Mouse (Mus musculus) liver, adult 2 months (tissue): Measurements from ENCODE around the gene Adamts17.

Experiments used
- CTCF ChIP-seq: fragments of 200-500 bp; IDR thresholded peaks from 2 replicates; pipeline ENCODE4 v1.5.1; 2011; ENCODE audit warnings: low read depth, low read length, control low read depth
- POLR2A ChIP-seq: fragments of 200-500 bp; IDR thresholded peaks from 2 replicates; pipeline ENCODE4 v1.6.1; 2011; ENCODE audit warnings: low read length, control low read depth; ENCODE audit not compliant: insufficient read depth; ENCODE audit errors: extremely low read depth

DNA sequence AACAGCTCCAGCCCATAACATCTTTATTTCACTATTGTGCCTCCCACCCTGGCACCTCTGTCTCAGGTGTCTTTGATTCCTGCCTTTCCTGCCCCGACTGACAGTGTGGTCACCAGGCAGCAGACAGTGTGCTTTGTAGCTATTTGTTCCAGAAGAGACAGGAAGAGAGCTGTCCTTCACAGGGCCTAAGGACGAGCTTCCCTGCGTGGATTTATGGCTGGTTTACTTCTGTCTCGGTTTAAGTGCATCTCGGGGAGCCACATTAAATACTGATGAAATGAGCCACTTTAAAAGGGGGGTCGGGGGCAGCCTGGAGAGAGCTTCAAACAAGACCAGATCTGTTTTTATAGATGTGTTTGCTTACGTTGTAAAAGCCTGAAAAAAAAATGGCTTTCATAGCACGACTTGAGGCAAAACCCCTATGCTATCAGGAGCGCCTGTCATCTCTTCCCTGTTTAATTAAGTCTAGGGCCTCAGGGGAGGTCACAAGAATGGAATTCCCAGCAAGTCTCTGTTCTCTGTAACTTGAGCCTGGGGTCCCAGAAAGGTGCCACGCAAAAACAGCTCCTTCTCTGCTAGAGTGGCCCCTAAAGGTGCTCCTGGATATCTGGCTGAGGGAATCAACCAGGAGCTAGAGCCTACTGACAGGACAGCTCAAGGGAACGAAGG is 302.9 kb downstream of the Adamts17 start:
- TF ChIP-seq CTCF (no peak), POLR2A (no peak)
